Comparison of ENCODE assay signal across 9 mouse cellular contexts in genomic region chr19:32867181-32867897, GRCm38 (mm10).
A peak's percentile ranks its signal among the peaks of the same experiment; 100 is the strongest.
DNase-seq lines count a peak whose midpoint lies in the region; ATAC-seq and TF ChIP-seq lines count a peak whose summit lies in the region.
"Had no signal": no experiment of that assay in that cellular context is flagged by ENCODE, and none has a peak within 500 bp of the region (broad histone marks: within the 10 kb centered on the region; RNA-seq: fewer than 3 reads in every experiment).

No protein-coding gene starts in this region.

- 8% methylated on average over 17 of the region's 18 CpGs for WGBS in embryonic facial prominence, embryonic 15.5 days
- WGBS in intestine, embryonic 16.5 days: 23% methylated on average over 18 of the region's 18 CpGs

- H3K4me1 ChIP-seq in embryonic facial prominence, embryonic 15.5 days: peaks cover 28% of the 10 kb centered on the region
- 0 out of 2 replicates have a peak, but pooled peaks cover 5% of the 10 kb centered on the region for H3K4me1 ChIP-seq in intestine, embryonic 16.5 days (ENCODE audit: control insufficient read depth, insufficient read depth, low read length)

- no peaks in the 10 kb centered on the region for H3K9me3 ChIP-seq in embryonic facial prominence, embryonic 15.5 days (replicated peaks)
- no peaks in the 10 kb centered on the region for H3K9me3 ChIP-seq in intestine, embryonic 16.5 days (ENCODE audit: control insufficient read depth, low read length)

- no peak for DNase-seq in layer of hippocampus, adult 2 months (ENCODE audit: low spot score in 2 of 2)
- DNase-seq in layer of hippocampus, adult 9-11 months: no peak
- peak; percentile 23 for DNase-seq in retina, embryonic 14.5 days (ENCODE audit: low spot score)
- no peak for DNase-seq in layer of hippocampus, adult 18-20 months (ENCODE audit: low spot score in 2 of 2)
- DNase-seq in layer of hippocampus, postnatal 36 days: no peak
- DNase-seq: thymus, postnatal 4 days had no signal

- H3K9ac ChIP-seq in embryonic facial prominence, embryonic 15.5 days: no peak overlapping the region
- no peak overlapping the region for H3K9ac ChIP-seq in intestine, embryonic 16.5 days (ENCODE audit: low read depth, low read length)

- H3K27ac ChIP-seq in layer of hippocampus, adult 2 months: no peak overlapping the region
- H3K27ac ChIP-seq in embryonic facial prominence, embryonic 15.5 days (replicated peaks): no peak overlapping the region
- H3K27ac ChIP-seq in intestine, embryonic 16.5 days (ENCODE audit: low read length): no peak overlapping the region

- H3K36me3 ChIP-seq in embryonic facial prominence, embryonic 15.5 days: no peaks in the 10 kb centered on the region
- H3K36me3 ChIP-seq in intestine, embryonic 16.5 days (ENCODE audit: control insufficient read depth, insufficient read depth, low read length): no peaks in the 10 kb centered on the region

- peak overlapping the region; percentile 15; the same call in 1 of the 2 replicates for H3K4me3 ChIP-seq in layer of hippocampus, adult 2 months
- peak overlapping the region; percentile 19 for H3K4me3 ChIP-seq in embryonic facial prominence, embryonic 15.5 days (replicated peaks)
- H3K4me3 ChIP-seq in intestine, embryonic 16.5 days (ENCODE audit: low read length): no peak overlapping the region

- ATAC-seq in embryonic facial prominence, embryonic 15.5 days (ENCODE audit: insufficient number of reproducible peaks, low FRiP score, low TSS enrichment, low read depth): no peak
- ATAC-seq in intestine, embryonic 16.5 days: no peak
- no peak for ATAC-seq in megakaryocyte progenitor cell, adult 5-6 weeks (replicated peaks; ENCODE audit: poor library complexity)

- peak overlapping the region; percentile 40 for H3K4me2 ChIP-seq in embryonic facial prominence, embryonic 15.5 days (replicated peaks)
- peak overlapping the region; percentile 9; the same call in 1 of the 2 replicates for H3K4me2 ChIP-seq in intestine, embryonic 16.5 days (ENCODE audit: low read depth, low read length)

- TF ChIP-seq CTCF in layer of hippocampus, adult 2 months (conservative IDR thresholded peaks at IDR 0.05): no peak

- no peaks in the 10 kb centered on the region for H3K27me3 ChIP-seq in embryonic facial prominence, embryonic 15.5 days
- H3K27me3 ChIP-seq in intestine, embryonic 16.5 days (replicated peaks; ENCODE audit: control insufficient read depth, insufficient read depth, low read length): no peaks in the 10 kb centered on the region
